Mouse (Mus musculus) regulatory T cell (primary cell): ENCODE measurements around the gene Slco3a1.
"Not testable (repeated sequence)": the region's sequence is repeated elsewhere in the genome, so short reads cannot be mapped to it uniquely, and the experiment has no call there.

ENCODE experiments used
- in situ Hi-C: fragments of 300-600 bp; cut with MboI, MseI; formaldehyde crosslinking; loops from one replicate; pipeline ENCODE4 v1.15.1; 2025; ENCODE audit warnings: high pct_unique_total_duplicates

The Slco3a1 gene

DNA sequence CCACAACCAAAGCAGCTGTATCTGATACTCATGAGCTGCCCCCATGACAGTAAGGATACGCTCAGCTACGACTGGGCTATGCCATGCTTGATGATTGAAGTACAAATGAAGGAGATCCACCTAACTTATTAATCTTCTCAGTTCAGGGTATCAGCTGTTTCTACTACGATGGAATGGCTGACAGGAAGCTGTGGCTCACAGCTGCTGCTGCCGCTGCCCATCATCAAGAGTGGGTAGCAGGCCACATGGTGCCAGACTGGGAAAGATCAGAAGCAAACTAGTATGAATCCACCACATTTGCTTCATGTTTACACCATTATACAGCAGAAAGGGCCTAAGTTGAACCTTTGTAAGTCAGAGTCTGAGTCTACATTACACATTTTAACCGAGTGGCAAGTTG lies 109.4 kb downstream of the Slco3a1 start:
- in situ Hi-C loops = no loop called here

- in situ Hi-C loops = no loop called here
These were observed 112.2 kb downstream of the Slco3a1 start for GRCm38 (mm10) chr7:74442380-74442779.

- in situ Hi-C loops = no loop called here
These were observed 117.0 kb downstream of the Slco3a1 start for GRCm38 (mm10) chr7:74437534-74437933.

DNA sequence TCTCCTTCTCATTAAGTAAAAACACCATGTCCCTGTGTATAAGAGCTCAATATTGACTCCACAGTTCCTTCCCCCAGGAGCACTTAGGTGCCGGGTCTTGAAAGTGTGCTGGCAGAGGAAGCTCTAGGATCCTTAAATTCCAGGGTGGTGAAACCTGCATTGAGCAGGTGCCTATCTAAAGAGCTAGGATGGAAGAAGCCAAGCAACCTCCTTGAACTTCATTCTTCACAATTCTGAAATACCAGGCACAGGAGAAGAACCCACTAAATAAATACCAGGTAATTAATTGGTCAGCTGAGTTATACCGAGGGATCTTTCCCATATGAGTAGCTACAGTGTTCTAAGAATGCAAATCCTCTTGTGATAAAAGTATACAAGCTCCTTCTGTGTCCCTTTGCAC lies 117.9 kb downstream of the Slco3a1 start:
- in situ Hi-C loops = no loop called here

GRCm38 (mm10) chr7:74432950-74433349 lies 121.6 kb downstream of the Slco3a1 start:
- in situ Hi-C loops = no loop called here

- in situ Hi-C loops = no loop called here
These were observed 125.3 kb downstream of the Slco3a1 start for GRCm38 (mm10) chr7:74429252-74429651.

- in situ Hi-C loops = no loop called here
These were observed 127.4 kb downstream of the Slco3a1 start for GRCm38 (mm10) chr7:74427135-74427534.

- in situ Hi-C loops = no loop called here
These were observed 128.6 kb downstream of the Slco3a1 start for GRCm38 (mm10) chr7:74425941-74426340.

- in situ Hi-C loops = no loop called here
These were observed 130.4 kb downstream of the Slco3a1 start for GRCm38 (mm10) chr7:74423928-74424850.

DNA sequence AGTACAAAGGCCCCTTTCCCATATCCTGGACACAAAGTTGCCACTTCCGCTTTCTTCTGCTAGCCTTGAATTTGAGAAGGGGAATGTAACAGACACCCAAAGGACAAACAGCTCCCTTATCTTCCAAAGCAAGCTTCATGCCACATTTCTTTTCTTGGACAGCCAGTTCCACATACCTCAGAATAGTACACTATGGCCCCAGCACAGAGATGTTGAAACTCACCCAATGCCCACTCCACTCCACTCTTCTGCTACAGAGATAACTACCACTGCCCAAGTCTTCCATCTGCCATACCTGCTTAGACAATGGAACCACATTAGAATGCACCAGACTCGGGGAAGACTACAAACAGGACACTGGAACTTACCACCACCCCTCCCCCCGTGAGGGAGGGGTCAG lies 131.3 kb downstream of the Slco3a1 start:
- in situ Hi-C loops = no loop called here

DNA sequence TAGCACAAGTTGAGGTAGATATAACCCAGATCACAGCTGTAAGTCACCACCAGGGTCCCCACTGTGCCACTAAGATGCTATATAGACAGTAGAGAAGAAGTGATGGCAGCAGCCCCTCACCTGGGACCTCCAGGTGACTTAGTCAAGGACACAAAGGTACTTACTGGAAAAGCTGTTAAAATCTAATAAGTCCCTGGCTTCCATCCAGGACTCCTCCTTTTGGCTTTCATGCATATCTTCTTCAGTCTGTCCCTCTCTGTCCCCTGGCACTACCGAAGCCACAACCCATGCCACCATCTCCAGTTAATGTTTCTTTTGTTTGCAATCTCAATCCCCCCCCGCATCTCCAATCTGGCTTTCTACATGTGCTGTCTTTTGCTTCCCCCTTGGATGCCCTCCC lies 131.8 kb downstream of the Slco3a1 start:
- in situ Hi-C loops = no loop called here

GRCm38 (mm10) chr7:74422002-74422401 lies 132.6 kb downstream of the Slco3a1 start:
- in situ Hi-C loops = no loop called here

DNA sequence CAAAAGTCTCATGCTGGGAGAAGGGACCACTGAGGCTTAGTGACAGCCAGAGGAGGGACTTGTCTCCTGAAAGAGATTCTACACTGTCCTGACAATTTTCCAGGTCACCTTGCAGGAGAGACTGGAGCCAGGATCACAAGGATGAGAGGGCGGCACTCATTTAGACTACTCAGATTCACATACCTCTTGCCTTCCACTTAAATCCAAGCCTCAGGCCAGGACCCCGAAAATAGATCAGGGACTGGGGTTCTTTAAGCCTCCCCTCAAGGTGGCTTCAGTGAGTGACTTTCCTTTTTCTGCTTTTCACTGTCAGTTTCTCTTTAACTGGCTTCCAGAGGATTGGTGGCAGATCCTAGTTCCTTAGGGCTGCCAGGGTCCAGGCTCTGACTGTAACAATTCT lies 133.0 kb downstream of the Slco3a1 start:
- in situ Hi-C loops = no loop called here

DNA sequence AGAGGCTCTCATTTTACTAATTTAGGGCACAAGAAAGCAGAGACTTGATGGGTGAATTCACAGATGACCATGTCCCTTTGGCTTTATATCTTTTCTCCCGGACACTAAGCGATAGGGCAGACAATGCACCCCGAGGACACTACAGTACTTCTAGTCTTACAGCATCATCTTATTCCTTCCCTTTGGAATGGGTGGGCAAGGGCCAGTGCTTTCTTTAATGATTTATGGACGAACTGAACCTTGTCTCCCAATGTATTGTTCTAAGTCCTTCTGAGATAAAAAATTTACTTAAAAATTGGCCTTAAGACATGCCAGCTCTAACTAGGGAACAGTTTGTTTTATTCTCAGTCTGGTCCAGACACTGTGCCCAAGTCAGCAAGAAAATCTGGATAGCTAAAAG lies 134.9 kb downstream of the Slco3a1 start:
- in situ Hi-C loops = no loop called here

GRCm38 (mm10) chr7:74417009-74417408 lies 137.6 kb downstream of the Slco3a1 start:
- in situ Hi-C loops = no loop called here

DNA sequence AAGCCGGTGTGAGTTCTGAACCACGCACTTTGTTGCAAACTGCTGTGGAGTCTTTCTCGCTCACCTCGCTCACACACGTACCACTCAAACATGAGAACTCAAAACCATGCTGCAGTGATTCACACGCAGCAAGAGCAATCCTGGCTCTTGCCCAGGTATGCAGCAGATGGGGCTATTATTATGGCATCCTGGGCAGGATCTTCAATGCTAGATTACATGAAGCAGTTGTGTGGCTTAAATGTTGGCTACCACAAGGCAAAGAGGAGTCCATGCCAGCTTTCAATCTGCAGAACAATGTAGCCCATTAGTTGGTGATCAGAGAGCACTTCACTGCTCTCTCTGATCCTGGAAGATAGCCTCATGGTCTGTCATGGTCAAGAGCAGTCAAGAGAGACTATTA lies 139.3 kb downstream of the Slco3a1 start:
- in situ Hi-C loops = no loop called here

GRCm38 (mm10) chr7:74413738-74414716 lies 140.6 kb downstream of the Slco3a1 start:
- in situ Hi-C loops = no loop called here

DNA sequence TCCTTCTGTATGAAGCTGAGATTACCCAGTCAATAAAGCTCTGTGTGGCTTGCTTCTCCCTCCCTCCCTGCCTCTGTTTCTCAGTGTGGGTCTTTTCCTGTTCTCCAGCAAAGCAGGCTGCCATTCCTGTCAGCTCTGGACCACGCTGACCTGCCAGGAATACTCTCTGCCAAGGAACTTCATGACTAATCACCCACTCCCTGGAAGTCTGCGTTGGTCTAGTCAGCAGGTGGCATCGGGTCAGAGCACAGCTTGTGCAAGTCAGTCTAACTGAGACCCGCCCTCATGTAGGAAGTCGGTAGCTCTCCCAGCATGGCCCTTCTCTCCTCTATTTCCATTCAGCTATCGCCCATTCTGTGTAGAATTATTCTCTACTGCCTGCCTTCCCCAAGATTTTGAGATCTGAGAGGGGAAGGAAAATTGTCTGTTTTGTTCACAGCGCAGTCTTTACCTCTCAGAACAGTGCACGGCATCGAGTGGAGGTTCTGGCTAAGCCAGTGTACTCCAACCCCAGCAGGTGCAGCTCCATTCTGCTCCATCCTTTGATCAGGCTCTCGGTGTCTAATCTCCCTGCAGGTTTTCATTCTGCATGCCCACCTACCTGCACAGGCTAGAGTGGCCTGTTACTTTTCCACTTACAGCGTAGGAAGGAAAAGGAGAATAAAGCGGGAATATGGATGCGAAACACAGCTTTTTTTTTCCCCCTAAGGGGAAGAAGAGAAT lies 145.8 kb downstream of the Slco3a1 start:
- in situ Hi-C loops = no loop called here

DNA sequence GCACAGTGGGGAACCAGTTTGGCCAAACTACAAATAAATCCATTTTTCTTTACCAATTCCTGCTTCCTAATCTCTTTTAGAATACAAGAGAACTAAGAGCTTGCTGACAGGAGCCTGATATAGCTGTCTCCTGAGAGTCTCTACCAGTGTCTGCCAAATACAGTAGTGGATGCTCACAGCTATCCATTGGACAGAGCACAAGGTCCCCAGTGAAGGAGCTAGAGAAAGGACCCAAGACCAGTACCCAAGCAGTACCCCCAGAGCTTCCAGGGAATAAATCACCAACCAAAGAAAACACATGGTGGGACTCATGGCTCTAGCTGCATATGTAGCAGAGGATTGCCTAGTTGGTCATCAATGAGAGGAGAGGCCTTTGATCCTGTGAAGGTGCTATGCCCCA lies 146.7 kb downstream of the Slco3a1 start:
- in situ Hi-C loops = not testable (repeated sequence)

- in situ Hi-C loops = no loop called here
These were observed 154.9 kb downstream of the Slco3a1 start for GRCm38 (mm10) chr7:74399729-74400128.

DNA sequence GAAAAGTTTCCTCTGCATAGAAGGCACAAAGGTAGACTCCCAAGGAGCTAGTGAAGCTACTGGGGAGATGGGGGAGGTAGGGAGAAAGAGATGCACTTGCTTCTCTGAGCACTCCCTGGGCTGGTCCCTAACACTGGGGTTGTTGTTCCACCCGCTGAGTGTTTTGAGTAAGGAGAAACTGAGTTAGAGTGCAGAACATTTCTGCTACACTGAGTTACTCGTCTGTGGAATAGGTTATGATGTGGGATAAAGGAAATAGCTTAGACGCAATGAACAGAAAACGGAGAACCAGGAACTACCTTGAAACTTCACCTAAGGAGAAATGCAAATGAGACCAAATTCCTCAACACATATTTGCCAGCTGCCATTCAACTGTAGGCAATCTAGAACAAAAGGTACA lies 155.4 kb downstream of the Slco3a1 start:
- in situ Hi-C loops = no loop called here

- in situ Hi-C loops = no loop called here
These were observed 156.3 kb downstream of the Slco3a1 start for GRCm38 (mm10) chr7:74398326-74398725.
